Mouse (Mus musculus) erythroblast, embryonic 14.5 days (primary cell): ENCODE results near the gene Tmem74b.

Experiments
- GATA1 ChIP-seq: IDR thresholded peaks from 2 replicates; pipeline ENCODE4 v1.6.1; 2012; ENCODE audit warnings: low read length, inconsistent platforms, mixed read lengths
- TAL1 ChIP-seq: IDR thresholded peaks from 3 replicates; pipeline ENCODE4 v1.6.1; 2012; ENCODE audit warnings: low read length, inconsistent platforms, mixed read lengths

DNA sequence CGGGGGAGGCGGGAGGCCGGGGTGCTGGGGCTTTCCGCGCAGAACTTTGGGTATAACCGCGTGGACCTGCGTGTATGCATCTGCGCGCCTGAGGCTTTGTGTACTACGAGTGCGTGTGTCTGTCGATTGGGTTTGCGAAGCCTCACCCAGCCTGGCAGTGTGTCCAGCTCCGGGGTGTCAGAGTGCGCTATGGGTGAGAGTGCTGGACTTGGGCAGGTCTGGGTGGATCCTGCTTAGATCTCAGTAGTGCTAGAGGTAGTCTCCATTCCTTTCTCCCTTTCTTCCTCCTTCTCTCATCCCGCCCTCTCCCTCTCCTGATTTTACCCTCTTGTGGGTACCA, 1.0 kb downstream of the Tmem74b start:
- no peak for TF ChIP-seq TAL1
- TF ChIP-seq GATA1, result no peak
